In genomic region chr5:150629692-150630091, GRCm38 (mm10) we compare ENCODE assay signal across 25 mouse cellular contexts.
"Had no signal": no experiment of that assay in that cellular context is flagged by ENCODE, and none has a peak within 500 bp of the region (broad histone marks: within the 10 kb centered on the region; RNA-seq: fewer than 3 reads in every experiment).

No protein-coding gene starts in this region.

- H3K9ac ChIP-seq: limb, embryonic 13.5 days; liver, embryonic 12.5 days; liver, embryonic 15.5 days; lung, embryonic 15.5 days; midbrain, embryonic 15.5 days; neural tube, embryonic 12.5 days; stomach, embryonic 15.5 days had no signal

- H3K27ac ChIP-seq: layer of hippocampus, adult 2 months; limb, embryonic 10.5 days; limb, embryonic 13.5 days; liver, embryonic 12.5 days; liver, embryonic 15.5 days; lung, embryonic 15.5 days; midbrain, embryonic 10.5 days; midbrain, embryonic 15.5 days; neural tube, embryonic 12.5 days; stomach, embryonic 15.5 days had no signal

- DNase-seq: kidney, adult 11 months; kidney, adult 9 months; kidney, postnatal 25 days; layer of hippocampus, adult 9-11 months; liver; lung, adult 18-20 months; lung, postnatal 10 days; lung, postnatal 36 days; right cerebral cortex, adult 18-20 months; right cerebral cortex, postnatal 14 days; right cerebral cortex, postnatal 4 days; spleen, adult 18-20 months; thymus, adult 18-20 months; thymus, postnatal 36 days had no signal

- H3K4me1 ChIP-seq: limb, embryonic 10.5 days; limb, embryonic 13.5 days; liver, embryonic 12.5 days; liver, embryonic 15.5 days; lung, embryonic 15.5 days; megakaryocyte, embryonic 14.5 days; midbrain, embryonic 10.5 days; midbrain, embryonic 15.5 days; neural tube, embryonic 12.5 days; stomach, embryonic 15.5 days had no signal

- H3K9me3 ChIP-seq: limb, embryonic 10.5 days; limb, embryonic 13.5 days; liver, embryonic 12.5 days; liver, embryonic 15.5 days; lung, embryonic 15.5 days; megakaryocyte, embryonic 14.5 days; midbrain, embryonic 10.5 days; midbrain, embryonic 15.5 days; neural tube, embryonic 12.5 days; stomach, embryonic 15.5 days had no signal

- H3K36me3 ChIP-seq: stomach, embryonic 15.5 days had no signal

- H3K4me3 ChIP-seq: layer of hippocampus, adult 2 months; limb, embryonic 10.5 days; limb, embryonic 13.5 days; liver, embryonic 12.5 days; liver, embryonic 15.5 days; lung, embryonic 15.5 days; megakaryocyte, embryonic 14.5 days; midbrain, embryonic 10.5 days; midbrain, embryonic 15.5 days; neural tube, embryonic 12.5 days; stomach, embryonic 15.5 days had no signal

- ATAC-seq: liver, embryonic 12.5 days; midbrain, embryonic 15.5 days had no signal

- H3K27me3 ChIP-seq: limb, embryonic 13.5 days; liver, embryonic 12.5 days; liver, embryonic 15.5 days; lung, embryonic 15.5 days; megakaryocyte, embryonic 14.5 days; midbrain, embryonic 15.5 days; neural tube, embryonic 12.5 days; stomach, embryonic 15.5 days had no signal

- H3K4me2 ChIP-seq: limb, embryonic 13.5 days; liver, embryonic 12.5 days; liver, embryonic 15.5 days; lung, embryonic 15.5 days; midbrain, embryonic 15.5 days; neural tube, embryonic 12.5 days; stomach, embryonic 15.5 days had no signal
